In genomic region chr5:51980901-51981300, GRCm38 (mm10) we compare ENCODE assay signal across 27 mouse cellular contexts.
"Had no signal": no experiment of that assay in that cellular context is flagged by ENCODE, and none has a peak within 500 bp of the region (broad histone marks: within the 10 kb centered on the region; RNA-seq: fewer than 3 reads in every experiment).

No protein-coding gene starts in this region.

- H3K9ac ChIP-seq: heart, embryonic 13.5 days; heart, embryonic 15.5 days; hindbrain, embryonic 12.5 days; hindbrain, embryonic 14.5 days; kidney, embryonic 15.5 days; limb, embryonic 13.5 days; limb, embryonic 15.5 days; liver, embryonic 12.5 days had no signal

- H3K9me3 ChIP-seq: heart, embryonic 13.5 days; heart, embryonic 15.5 days; hindbrain, embryonic 10.5 days; hindbrain, embryonic 12.5 days; kidney, embryonic 15.5 days; limb, embryonic 13.5 days; limb, embryonic 15.5 days; liver, embryonic 12.5 days had no signal

- DNase-seq: gastrocnemius, adult 2 months; gastrocnemius, postnatal 10 days; gastrocnemius, postnatal 25 days; heart, adult 2 months; heart, postnatal 4 days; kidney, adult 11 months; kidney, adult 2 months; kidney, adult 9 months; kidney, postnatal 14 days; kidney, postnatal 36 days; layer of hippocampus, adult 9-11 months; layer of hippocampus, postnatal 36 days; left cerebral cortex, postnatal 4 days had no signal

- H3K4me1 ChIP-seq: hindbrain, embryonic 10.5 days; hindbrain, embryonic 12.5 days; kidney, embryonic 15.5 days; limb, embryonic 13.5 days; limb, embryonic 15.5 days; liver, embryonic 12.5 days had no signal

- H3K4me3 ChIP-seq: gastrocnemius, adult 2 months; heart, adult 2 months; heart, embryonic 13.5 days; heart, embryonic 15.5 days; hindbrain, embryonic 10.5 days; hindbrain, embryonic 12.5 days; kidney, embryonic 15.5 days; limb, embryonic 13.5 days; limb, embryonic 15.5 days; liver, embryonic 12.5 days had no signal

- ATAC-seq: hindbrain, embryonic 16.5 days; inflammation-experienced regulatory T-cells, adult 6 months; intestine, embryonic 16.5 days; liver, embryonic 12.5 days had no signal

- H3K27me3 ChIP-seq: heart, embryonic 13.5 days; heart, embryonic 15.5 days; hindbrain, embryonic 12.5 days; kidney, embryonic 15.5 days; limb, embryonic 13.5 days; limb, embryonic 15.5 days; liver, embryonic 12.5 days had no signal

- H3K27ac ChIP-seq: gastrocnemius, adult 2 months; heart, adult 2 months; heart, embryonic 13.5 days; heart, embryonic 15.5 days; hindbrain, embryonic 10.5 days; hindbrain, embryonic 12.5 days; hindbrain, embryonic 14.5 days; kidney, embryonic 15.5 days; kidney, postnatal 0 days; limb, embryonic 13.5 days; limb, embryonic 15.5 days; liver, embryonic 12.5 days had no signal

- H3K36me3 ChIP-seq: heart, embryonic 13.5 days; heart, embryonic 15.5 days; hindbrain, embryonic 10.5 days; hindbrain, embryonic 12.5 days; kidney, embryonic 15.5 days; limb, embryonic 13.5 days; limb, embryonic 15.5 days; liver, embryonic 12.5 days had no signal

- H3K4me2 ChIP-seq: heart, embryonic 11.5 days; heart, embryonic 13.5 days; heart, embryonic 15.5 days; hindbrain, embryonic 12.5 days; hindbrain, embryonic 14.5 days; kidney, embryonic 15.5 days; limb, embryonic 13.5 days; limb, embryonic 15.5 days; liver, embryonic 12.5 days had no signal
